Comparison of ENCODE assay signal across 8 mouse cellular contexts in the genomic region with DNA sequence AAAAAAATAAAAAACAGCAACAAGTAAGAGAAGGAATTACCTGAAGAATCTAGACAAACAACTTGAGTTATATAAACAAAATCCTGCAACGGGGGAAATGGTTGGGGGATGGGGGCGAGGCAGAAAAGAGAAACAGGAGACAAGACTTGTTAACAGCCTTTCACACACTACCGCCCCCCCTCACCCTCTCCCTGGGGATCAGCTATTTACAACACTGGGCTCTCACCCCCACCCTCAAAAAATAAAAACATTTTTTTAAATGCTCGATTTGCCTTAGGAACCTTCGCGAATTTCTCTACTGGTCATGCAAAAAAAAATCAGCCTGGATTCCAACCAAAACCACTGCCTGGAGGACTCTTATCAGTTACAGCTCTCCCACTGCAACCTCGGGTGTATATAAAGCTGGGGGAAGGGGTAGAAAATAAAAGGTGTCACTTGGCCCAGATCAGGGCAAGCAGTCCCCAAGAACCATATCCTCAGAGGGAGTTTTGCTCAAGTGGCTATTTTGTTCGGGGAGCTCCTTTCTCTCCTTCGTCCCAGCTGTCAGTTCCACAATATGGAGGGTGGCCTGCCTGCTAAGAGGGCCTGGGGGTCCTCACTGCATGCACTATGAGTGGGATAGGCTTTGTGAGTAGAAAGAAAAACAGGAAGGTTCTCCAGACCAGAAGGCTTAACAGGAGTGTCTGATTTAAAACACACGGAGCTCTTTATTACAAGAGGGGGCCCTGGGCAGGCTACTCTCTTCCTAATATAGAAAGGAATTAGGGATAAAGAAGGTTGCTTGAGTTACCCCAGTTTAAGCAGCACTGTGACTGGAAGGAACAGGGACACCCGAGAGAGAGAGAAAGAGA. TPM values are rescaled to one million over a fixed set of nuclear protein-coding genes. Genes with fewer than 3 reads are reported as not detected.
DNase-seq lines count a peak whose midpoint lies in the region; ATAC-seq and TF ChIP-seq lines count a peak whose summit lies in the region.

No protein-coding gene starts in this region.

- H3K27ac ChIP-seq in embryonic facial prominence, embryonic 13.5 days: peak overlapping the region; percentile 95
- H3K27ac ChIP-seq in heart, embryonic 13.5 days (replicated peaks): peak overlapping the region; percentile 97
- H3K27ac ChIP-seq in kidney, postnatal 0 days: peak overlapping the region; percentile 93
- peak overlapping the region; percentile 92 for H3K27ac ChIP-seq in lung, embryonic 14.5 days (ENCODE audit: low read depth)

- no peaks in the 10 kb centered on the region for H3K9me3 ChIP-seq in embryonic facial prominence, embryonic 13.5 days
- H3K9me3 ChIP-seq in heart, embryonic 13.5 days: no peaks in the 10 kb centered on the region
- no peaks in the 10 kb centered on the region for H3K9me3 ChIP-seq in kidney, postnatal 0 days (replicated peaks; ENCODE audit: low read length)
- no peaks in the 10 kb centered on the region for H3K9me3 ChIP-seq in lung, embryonic 14.5 days (ENCODE audit: low read depth, low read length)

- H3K36me3 ChIP-seq in embryonic facial prominence, embryonic 13.5 days: peaks cover 3% of the 10 kb centered on the region
- peaks cover 5% of the 10 kb centered on the region for H3K36me3 ChIP-seq in heart, embryonic 13.5 days
- H3K36me3 ChIP-seq in kidney, postnatal 0 days (ENCODE audit: insufficient read depth, low read length): no peaks in the 10 kb centered on the region
- 0 out of 2 replicates have a peak, but pooled peaks cover 5% of the 10 kb centered on the region for H3K36me3 ChIP-seq in lung, embryonic 14.5 days (ENCODE audit: insufficient read depth)

- WGBS in embryonic facial prominence, embryonic 13.5 days: under 1% methylated on average over 11 of the region's 11 CpGs
- WGBS in heart, embryonic 13.5 days: under 1% methylated on average over 11 of the region's 11 CpGs
- WGBS in kidney, postnatal 0 days: 2% methylated on average over 11 of the region's 11 CpGs
- WGBS in lung, embryonic 14.5 days: under 1% methylated on average over 11 of the region's 11 CpGs

- peak overlapping the region; percentile 71 for H3K4me3 ChIP-seq in embryonic facial prominence, embryonic 13.5 days
- H3K4me3 ChIP-seq in heart, embryonic 13.5 days: peak overlapping the region; percentile 92
- H3K4me3 ChIP-seq in kidney, postnatal 0 days (replicated peaks; ENCODE audit: low read depth, low read length): peak overlapping the region; percentile 78
- peak overlapping the region; percentile 62 for H3K4me3 ChIP-seq in lung, embryonic 14.5 days (ENCODE audit: low read depth, low read length)

- H3K4me2 ChIP-seq in embryonic facial prominence, embryonic 13.5 days: peak overlapping the region; percentile 89
- H3K4me2 ChIP-seq in heart, embryonic 13.5 days: peak overlapping the region; percentile 91
- peak overlapping the region; percentile 85 for H3K4me2 ChIP-seq in kidney, postnatal 0 days (ENCODE audit: low read length)
- peak overlapping the region; percentile 79 for H3K4me2 ChIP-seq in lung, embryonic 14.5 days

- no peak for ATAC-seq in embryonic facial prominence, embryonic 13.5 days (ENCODE audit: insufficient number of reproducible peaks, insufficient read depth, low FRiP score, low TSS enrichment, low read depth)
- no peak for ATAC-seq in heart, embryonic 13.5 days (ENCODE audit: extremely low read depth, insufficient number of reproducible peaks, low FRiP score, low TSS enrichment)
- no peak for ATAC-seq in kidney, postnatal 0 days (replicated peaks; ENCODE audit: low FRiP score, low read depth)
- ATAC-seq in lung, embryonic 14.5 days (ENCODE audit: insufficient read depth): no peak
- ATAC-seq in monocyte, adult 5-6 weeks (replicated peaks; ENCODE audit: insufficient number of reproducible peaks, low FRiP score, low TSS enrichment, poor library complexity, severe bottlenecking): no peak

- peak overlapping the region; percentile 89 for H3K9ac ChIP-seq in embryonic facial prominence, embryonic 13.5 days
- peak overlapping the region; percentile 97 for H3K9ac ChIP-seq in heart, embryonic 13.5 days
- H3K9ac ChIP-seq in kidney, postnatal 0 days (ENCODE audit: low read depth, low read length): peak overlapping the region; percentile 81
- H3K9ac ChIP-seq in lung, embryonic 14.5 days: peak overlapping the region; percentile 75

- H3K4me1 ChIP-seq in embryonic facial prominence, embryonic 13.5 days: peaks cover 30% of the 10 kb centered on the region
- H3K4me1 ChIP-seq in heart, embryonic 13.5 days: peaks cover 48% of the 10 kb centered on the region
- H3K4me1 ChIP-seq in kidney, postnatal 0 days (replicated peaks; ENCODE audit: insufficient read depth, low read length): peaks cover 7% of the 10 kb centered on the region
- peaks cover 29% of the 10 kb centered on the region for H3K4me1 ChIP-seq in lung, embryonic 14.5 days (ENCODE audit: insufficient read depth)

- H3K27me3 ChIP-seq in embryonic facial prominence, embryonic 13.5 days: no peaks in the 10 kb centered on the region
- no peaks in the 10 kb centered on the region for H3K27me3 ChIP-seq in heart, embryonic 13.5 days (replicated peaks)
- H3K27me3 ChIP-seq in kidney, postnatal 0 days (ENCODE audit: insufficient read depth, low read length): no peaks in the 10 kb centered on the region
- no peaks in the 10 kb centered on the region for H3K27me3 ChIP-seq in lung, embryonic 14.5 days (ENCODE audit: insufficient read depth, low read length)

- TF ChIP-seq CTCF in kidney, postnatal 0 days (IDR thresholded peaks at IDR 0.05; ENCODE audit: low read depth): no peak
- no peak for TF ChIP-seq CTCF in lung, embryonic 14.5 days (IDR thresholded peaks at IDR 0.05; ENCODE audit: low read depth)

- DNase-seq in A20 (ENCODE audit: low read depth, low spot score): peak; percentile 77
- DNase-seq in adipocyte (ENCODE audit: low spot score): peak; percentile 94
- DNase-seq in kidney, postnatal 0 days (ENCODE audit: low spot score): peak; percentile 63
- DNase-seq in lung, embryonic 14.5 days: peak; percentile 63
- peak; percentile 48 for DNase-seq in ovary, postnatal 36 days (ENCODE audit: low spot score)

RNA-seq across cellular contexts. Expression of a gene that starts 1.3 kb away (rescaled TPM):
- polyA plus RNA-seq in embryonic facial prominence, embryonic 13.5 days (2015; fragmentation: Nextera tagmentation; extraction: Ambion mirVana): 44.4 and 46.7 TPM in 2 replicates
- 46.6 and 49.8 TPM in 2 replicates for polyA plus RNA-seq in heart, embryonic 13.5 days (2015; fragmentation: Nextera tagmentation; extraction: Ambion mirVana)
- 38.2 and 38.7 TPM in 2 replicates for polyA plus RNA-seq in kidney, postnatal 0 days (2015; fragmentation: Nextera tagmentation; extraction: Ambion mirVana)
- polyA plus RNA-seq in lung, embryonic 14.5 days (2014; fragmentation: Nextera tagmentation; extraction: Ambion mirVana): 42.3 and 45.8 TPM in 2 replicates
- 61.3 to 87.8 TPM (median 69.4 TPM) in 3 replicates for total RNA-seq in monocyte, adult 5-6 weeks (2017)
